Mouse (Mus musculus): ENCODE measurements around the gene Il9r. TPM values are rescaled to one million over a fixed set of nuclear protein-coding genes. Genes with fewer than 3 reads are reported as not detected.

Gene Il9r
- polyA plus RNA-seq, 1 experiment from 2014 or later: not detected

Other genes starting within 250 kb of the Il9r start
- 0.09 and 0.17 TPM in 2 replicates for gene 4930524B15Rik, start 234.7 kb downstream of the Il9r start, polyA plus RNA-seq (2014; fragmentation: Nextera tagmentation; extraction: Ambion mirVana)
- 24.9 and 27.1 TPM in 2 replicates for gene Nsg2, start 199.8 kb downstream of the Il9r start, polyA plus RNA-seq (2014; fragmentation: Nextera tagmentation; extraction: Ambion mirVana)
- 86.2 and 92.7 TPM in 2 replicates for gene Snrnp25, start 5.1 kb upstream of the Il9r start, polyA plus RNA-seq (2014; fragmentation: Nextera tagmentation; extraction: Ambion mirVana)
- 20.4 and 21.3 TPM in 2 replicates for gene Rhbdf1, start 22.0 kb upstream of the Il9r start, polyA plus RNA-seq (2014; fragmentation: Nextera tagmentation; extraction: Ambion mirVana)
- gene Mpg, start 26.2 kb upstream of the Il9r start, polyA plus RNA-seq (2014; fragmentation: Nextera tagmentation; extraction: Ambion mirVana): 27.7 and 28.0 TPM in 2 replicates
- 41.6 and 44.5 TPM in 2 replicates for gene Nprl3, start 67.4 kb upstream of the Il9r start, polyA plus RNA-seq (2014; fragmentation: Nextera tagmentation; extraction: Ambion mirVana)
- gene Hba-x, start 76.1 kb upstream of the Il9r start, polyA plus RNA-seq (2014; fragmentation: Nextera tagmentation; extraction: Ambion mirVana): 3,449 and 3,516 TPM in 2 replicates
- gene Hba-a1, start 83.2 kb upstream of the Il9r start, polyA plus RNA-seq (2014; fragmentation: Nextera tagmentation; extraction: Ambion mirVana): 3,025 and 3,069 TPM in 2 replicates
- gene Hbq1b, start 86.7 kb upstream of the Il9r start, polyA plus RNA-seq (2014; fragmentation: Nextera tagmentation; extraction: Ambion mirVana): 5.8 and 6.3 TPM in 2 replicates
- gene Hba-a2, start 96.2 kb upstream of the Il9r start, polyA plus RNA-seq (2014; fragmentation: Nextera tagmentation; extraction: Ambion mirVana): 5,773 and 5,896 TPM in 2 replicates
- not detected in 2 replicates for gene Hbq1a, start 99.8 kb upstream of the Il9r start, polyA plus RNA-seq (2014; fragmentation: Nextera tagmentation; extraction: Ambion mirVana)
- 27.7 and 28.4 TPM in 2 replicates for gene Sh3pxd2b, start 147.5 kb upstream of the Il9r start, polyA plus RNA-seq (2014; fragmentation: Nextera tagmentation; extraction: Ambion mirVana)

Data from forebrain, embryonic 11.5 days (tissue).